Mouse (Mus musculus) midbrain, embryonic 16.5 days (tissue): Measurements from ENCODE around the gene Gm14137. TPM values are rescaled to one million over a fixed set of nuclear protein-coding genes. Genes with fewer than 3 reads are reported as not detected.

Experiments used
- ATAC-seq: fragments of 200-750 bp; cut with Nextera tagmentation; 2 replicates; pipeline ENCODE4 v1.8.0; 2017; ENCODE audit warnings: moderate TSS enrichment
- H3K27ac ChIP-seq: fragments of 300-500 bp; sonication (generic); 2 replicates; pipeline ENCODE4 v1.5.1; 2014; ENCODE audit warnings: mild to moderate bottlenecking, low read length, mixed read lengths
- H3K27me3 ChIP-seq: fragments of 300-500 bp; sonication (generic); 2 replicates; pipeline ENCODE4 v1.6.1; 2014; ENCODE audit warnings: low read depth, low read length, mixed read lengths; ENCODE audit not compliant: control insufficient read depth, insufficient read depth
- H3K36me3 ChIP-seq: fragments of 300-500 bp; sonication (generic); 2 replicates; pipeline ENCODE4 v1.6.1; 2014; ENCODE audit warnings: mild to moderate bottlenecking, low read length, moderate library complexity, mixed read lengths; ENCODE audit not compliant: control insufficient read depth, insufficient read depth
- H3K4me1 ChIP-seq: fragments of 300-500 bp; sonication (generic); 2 replicates; pipeline ENCODE4 v1.6.1; 2014; ENCODE audit warnings: mild to moderate bottlenecking, low read length, mixed read lengths; ENCODE audit not compliant: control insufficient read depth, insufficient read depth
- H3K4me2 ChIP-seq: fragments of 300-500 bp; sonication (generic); 2 replicates; pipeline ENCODE4 v1.6.1; 2014; ENCODE audit warnings: mild to moderate bottlenecking, low read length, mixed read lengths
- H3K4me3 ChIP-seq: fragments of 300-500 bp; sonication (generic); 2 replicates; pipeline ENCODE4 v1.5.1; 2014; ENCODE audit warnings: low read depth, mild to moderate bottlenecking, low read length, moderate library complexity, mixed read lengths
- H3K9ac ChIP-seq: fragments of 300-500 bp; sonication (generic); 2 replicates; pipeline ENCODE4 v1.6.1; 2014; ENCODE audit warnings: low read depth, low read length, mixed read lengths
- H3K9me3 ChIP-seq: fragments of 300-500 bp; sonication (generic); replicated peaks from 2 replicates; pipeline ENCODE4 v1.6.1; 2014; ENCODE audit warnings: mild to moderate bottlenecking, low read length, mixed read lengths; ENCODE audit not compliant: control insufficient read depth, poor library complexity, severe bottlenecking
- WGBS: fragments of 180-500 bp; shearing (Covaris S2); extraction: QIAGEN DNeasy Blood & Tissue Kit; methylation state at CpG from one replicate; pipeline ENCODE4 v1.1.7; 2014; 5-methylcytosine and 5-hydroxymethylcytosine counted together
- polyA plus RNA-seq: library from polyadenylated mRNA; unstranded; fragments of >200 nt; fragmentation: Nextera tagmentation; extraction: Ambion mirVana; gene quantifications from 2 replicates; pipeline ENCODE4 v1.2.1, GENCODE M21; 2015

Gm14137 gene
- polyA plus RNA-seq, 1 experiment from 2014 or later = 1.2 TPM

- no peak for ATAC-seq
- no peaks in the 10 kb centered on the region for H3K27me3 ChIP-seq
- H3K9me3 ChIP-seq = no peaks in the 10 kb centered on the region
- 75% methylated on average over 7 of the region's 7 CpGs for WGBS
- H3K9ac ChIP-seq = no peak overlapping the region
- H3K4me3 ChIP-seq = no peak overlapping the region
- H3K36me3 ChIP-seq = peaks cover 27% of the 10 kb centered on the region
- no peaks in the 10 kb centered on the region for H3K4me1 ChIP-seq
- no peak overlapping the region for H3K4me2 ChIP-seq
- no peak overlapping the region for H3K27ac ChIP-seq
Observed at GRCm38 (mm10) chr2:119182914-119183313, 8.6 kb downstream of the Gm14137 start.

- WGBS = 6% methylated on average over 15 of the region's 15 CpGs
- peak overlapping the region; percentile 28; the same call in 1 of the 2 replicates for H3K9ac ChIP-seq
- peak; percentile 80; the same call in 1 of the 2 replicates for ATAC-seq
Observed at GRCm38 (mm10) chr2:119189029-119189710, 14.9 kb downstream of the Gm14137 start.

GRCm38 (mm10) chr2:119190969-119191368, 16.7 kb downstream of the Gm14137 start:
- H3K27ac ChIP-seq = no peak overlapping the region
- WGBS = 83% methylated on average over 5 of the region's 5 CpGs
- no peaks in the 10 kb centered on the region for H3K27me3 ChIP-seq
- no peak overlapping the region for H3K4me3 ChIP-seq
- no peaks in the 10 kb centered on the region for H3K36me3 ChIP-seq
- H3K4me1 ChIP-seq = peaks cover 3% of the 10 kb centered on the region; the same call in 1 of the 2 replicates
- no peak for ATAC-seq
- H3K9me3 ChIP-seq = no peaks in the 10 kb centered on the region
- no peak overlapping the region for H3K9ac ChIP-seq
- no peak overlapping the region for H3K4me2 ChIP-seq

More at GRCm38 (mm10) chr2:119189029-119189710, 14.9 kb downstream of the Gm14137 start:
- Histone ChIP-seq H3K4me3 (peak overlapping the region; percentile 19; the same call in 1 of the 2 replicates), H3K27ac (no peak overlapping the region), H3K36me3 (0 out of 2 replicates have a peak, but pooled peaks cover 4% of the 10 kb centered on the region), H3K27me3 (no peaks in the 10 kb centered on the region), H3K4me2 (peak overlapping the region; percentile 53), H3K9me3 (no peaks in the 10 kb centered on the region), H3K4me1 (peaks cover 3% of the 10 kb centered on the region; the same call in 1 of the 2 replicates)

GRCm38 (mm10) chr2:119194140-119194539, 19.8 kb downstream of the Gm14137 start:
- 92% methylated on average over 5 of the region's 5 CpGs for WGBS
- ATAC-seq = no peak
- Histone ChIP-seq H3K36me3 (no peaks in the 10 kb centered on the region), H3K27me3 (no peaks in the 10 kb centered on the region), H3K9ac (no peak overlapping the region), H3K9me3 (no peaks in the 10 kb centered on the region), H3K4me1 (peaks cover 2% of the 10 kb centered on the region; the same call in 1 of the 2 replicates), H3K4me3 (no peak overlapping the region), H3K27ac (no peak overlapping the region), H3K4me2 (no peak overlapping the region)

GRCm38 (mm10) chr2:119196316-119197108, 22.2 kb downstream of the Gm14137 start:
- Histone ChIP-seq H3K4me2 (no peak overlapping the region), H3K9me3 (no peaks in the 10 kb centered on the region), H3K9ac (no peak overlapping the region), H3K4me1 (no peaks in the 10 kb centered on the region), H3K36me3 (no peaks in the 10 kb centered on the region), H3K27me3 (no peaks in the 10 kb centered on the region), H3K4me3 (no peak overlapping the region), H3K27ac (no peak overlapping the region)
- no peak for ATAC-seq
- 40% methylated on average over 4 of the region's 4 CpGs for WGBS

GRCm38 (mm10) chr2:119197493-119197892, 23.2 kb downstream of the Gm14137 start:
- no peaks in the 10 kb centered on the region for H3K36me3 ChIP-seq
- H3K4me2 ChIP-seq = no peak overlapping the region
- no peak for ATAC-seq
- no peaks in the 10 kb centered on the region for H3K4me1 ChIP-seq
- no peaks in the 10 kb centered on the region for H3K27me3 ChIP-seq
- H3K9ac ChIP-seq = no peak overlapping the region
- 84% methylated on average over 1 of the region's 1 CpGs for WGBS
- no peak overlapping the region for H3K27ac ChIP-seq
- H3K4me3 ChIP-seq = no peak overlapping the region
- H3K9me3 ChIP-seq = no peaks in the 10 kb centered on the region

- WGBS = 11% methylated on average over 1 of the region's 1 CpGs
- no peaks in the 10 kb centered on the region for H3K36me3 ChIP-seq
Observed at GRCm38 (mm10) chr2:119198049-119198448, 23.7 kb downstream of the Gm14137 start.

GRCm38 (mm10) chr2:119198934-119199333, 24.6 kb downstream of the Gm14137 start:
- H3K9me3 ChIP-seq = no peaks in the 10 kb centered on the region
- no peaks in the 10 kb centered on the region for H3K27me3 ChIP-seq
- no peaks in the 10 kb centered on the region for H3K36me3 ChIP-seq
- WGBS = 39% methylated on average over 3 of the region's 3 CpGs
- H3K27ac ChIP-seq = no peak overlapping the region
- no peak overlapping the region for H3K4me3 ChIP-seq
- ATAC-seq = no peak
- no peak overlapping the region for H3K9ac ChIP-seq
- no peaks in the 10 kb centered on the region; the same call in 1 of the 2 replicates for H3K4me1 ChIP-seq
- no peak overlapping the region for H3K4me2 ChIP-seq

More at GRCm38 (mm10) chr2:119198049-119198448, 23.7 kb downstream of the Gm14137 start:
- ATAC-seq = no peak
- Histone ChIP-seq H3K4me2 (no peak overlapping the region), H3K9ac (no peak overlapping the region), H3K27ac (no peak overlapping the region), H3K9me3 (no peaks in the 10 kb centered on the region), H3K4me1 (no peaks in the 10 kb centered on the region), H3K27me3 (no peaks in the 10 kb centered on the region), H3K4me3 (no peak overlapping the region)
